Mouse (Mus musculus): ENCODE data around the gene Fam20b. TPM values are rescaled to one million over a fixed set of nuclear protein-coding genes. Genes with fewer than 3 reads are reported as not detected.
A peak's percentile ranks its signal among the peaks of the same experiment; 100 is the strongest.

Fam20b gene
- total RNA-seq (2015; ENCODE audit: low replicate concordance) (23.9 and 25.6 TPM in 2 replicates), total RNA-seq (2017; ENCODE audit: low replicate concordance) (39.8 and 41.6 TPM in 2 replicates)

DNA sequence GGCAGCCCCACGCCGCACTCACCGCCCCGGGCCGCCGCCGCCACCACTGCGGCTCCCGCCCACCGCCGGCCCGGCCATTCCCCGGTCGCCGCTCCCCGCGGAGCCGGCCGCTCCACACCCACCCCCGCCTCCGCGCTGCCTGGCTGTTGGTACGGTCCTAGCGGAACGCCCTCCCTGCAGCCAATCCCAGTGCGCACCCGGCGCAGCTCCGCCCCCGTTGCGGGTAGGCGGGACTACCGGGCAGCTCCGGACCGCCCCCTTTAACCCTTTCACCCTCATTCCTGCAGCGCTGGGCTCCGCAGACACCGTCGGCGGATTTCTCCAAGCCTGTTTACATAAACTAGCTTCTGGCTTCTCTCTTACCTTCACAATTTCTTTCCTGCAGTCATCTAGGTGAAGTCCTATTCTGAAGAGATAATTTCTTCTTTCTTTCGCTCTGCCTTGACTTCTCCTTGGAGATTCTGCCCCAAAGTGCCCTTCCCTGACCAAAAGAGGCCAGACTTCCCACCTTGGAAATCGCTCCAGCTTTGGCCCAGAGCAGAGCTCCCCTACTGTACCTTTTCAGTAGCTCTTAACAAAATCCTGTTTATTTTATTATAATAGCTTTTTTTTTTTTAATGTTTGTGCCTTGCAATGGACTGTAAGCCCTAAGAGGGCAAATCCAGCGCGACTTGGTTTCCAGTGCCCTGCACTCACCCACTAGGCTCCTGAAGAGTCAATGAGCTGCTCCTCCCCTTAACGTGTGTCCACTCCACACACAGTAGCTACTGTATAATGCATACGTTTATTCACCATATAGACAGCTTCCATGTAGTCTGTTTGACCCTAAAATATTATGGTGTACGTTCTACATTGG, at the start of gene Fam20b:
Gene Fam20b, minus strand, starts transcription at position 137 of the 856 bp plus-strand sequence.
- peak; percentile 93 for ATAC-seq (replicated peaks; ENCODE audit: low FRiP score, poor library complexity, severe bottlenecking)

DNA sequence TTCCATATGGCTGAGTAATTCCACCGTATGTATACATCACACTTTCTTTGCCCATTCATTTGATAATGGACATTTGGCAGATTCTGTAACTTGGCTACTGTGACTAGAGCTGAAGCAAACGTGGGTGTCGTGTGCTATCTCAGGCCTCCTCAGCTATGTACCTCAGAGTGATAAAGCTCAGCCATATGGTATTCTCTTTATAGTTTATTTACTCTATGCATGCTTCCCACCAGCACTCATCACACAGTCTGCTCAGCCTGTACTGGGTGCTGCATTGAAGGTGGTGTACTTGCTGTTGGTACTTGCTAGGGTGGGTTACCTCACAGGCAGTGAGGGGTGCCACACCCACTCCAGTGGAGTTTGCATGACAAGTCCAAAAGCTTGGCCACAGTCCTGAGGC, 46.4 kb upstream of the Fam20b start:
- ATAC-seq (replicated peaks; ENCODE audit: low FRiP score, poor library complexity, severe bottlenecking) = no peak

DNA sequence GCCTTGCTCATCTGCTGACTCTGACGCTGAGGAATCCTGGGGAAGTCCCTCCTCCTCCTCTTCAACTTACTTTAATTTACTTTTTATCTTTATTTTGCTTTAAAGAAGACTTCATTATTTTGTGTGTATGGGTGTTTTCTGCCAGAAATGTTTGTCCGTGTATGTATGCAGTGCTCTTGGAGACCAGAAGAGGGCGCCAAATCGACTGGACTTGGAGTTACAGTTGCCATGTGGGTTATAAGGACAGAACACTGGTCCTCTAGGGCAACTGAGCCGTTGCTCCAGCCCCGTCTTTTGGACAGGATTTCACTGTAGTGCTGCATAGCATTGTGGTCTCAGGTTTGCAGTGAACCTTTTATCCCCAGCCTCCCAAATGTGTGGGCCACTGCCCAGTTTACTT, 45.7 kb upstream of the Fam20b start:
- ATAC-seq (replicated peaks; ENCODE audit: low FRiP score, poor library complexity, severe bottlenecking) = no peak

DNA sequence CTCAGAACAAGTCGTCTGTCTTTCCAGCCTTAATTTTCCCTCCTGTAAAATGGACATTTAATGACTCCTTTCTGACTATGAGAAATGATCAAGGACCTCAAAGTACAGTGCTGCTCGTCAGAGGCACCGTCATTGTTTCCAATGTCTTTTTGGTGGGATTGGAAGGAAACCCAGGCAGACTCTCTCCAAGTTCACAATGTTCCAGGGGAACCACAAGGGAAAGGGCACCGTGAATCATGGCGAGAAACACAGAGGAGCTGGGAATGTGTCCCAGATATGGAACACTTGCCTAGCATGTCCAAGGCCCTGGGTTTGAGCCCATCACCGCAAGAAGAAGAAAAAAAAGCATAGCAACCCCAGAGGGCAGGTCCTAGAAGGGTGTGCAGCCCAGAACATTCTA, 44.4 kb upstream of the Fam20b start:
- no peak for ATAC-seq (replicated peaks; ENCODE audit: low FRiP score, poor library complexity, severe bottlenecking)

DNA sequence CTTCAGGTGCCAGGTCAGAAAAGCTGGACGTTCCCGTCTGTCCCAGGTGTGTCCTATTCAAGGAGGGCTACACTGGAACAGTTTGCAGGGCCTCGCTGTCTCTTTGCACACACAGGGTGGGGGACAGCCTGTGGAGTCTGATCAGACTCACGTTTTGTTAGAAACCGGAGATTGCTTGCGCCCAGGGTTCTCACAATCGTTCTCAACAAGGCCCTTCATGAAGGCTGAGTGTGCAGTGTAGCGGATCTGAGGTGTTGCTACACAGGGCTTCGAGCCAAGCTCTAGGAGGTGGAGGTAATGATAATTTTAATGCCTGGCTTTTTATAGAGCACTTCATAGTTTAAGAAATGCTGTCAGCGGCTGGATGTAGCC, 42.5 kb upstream of the Fam20b start:
- no peak for ATAC-seq (replicated peaks; ENCODE audit: low FRiP score, poor library complexity, severe bottlenecking)

DNA sequence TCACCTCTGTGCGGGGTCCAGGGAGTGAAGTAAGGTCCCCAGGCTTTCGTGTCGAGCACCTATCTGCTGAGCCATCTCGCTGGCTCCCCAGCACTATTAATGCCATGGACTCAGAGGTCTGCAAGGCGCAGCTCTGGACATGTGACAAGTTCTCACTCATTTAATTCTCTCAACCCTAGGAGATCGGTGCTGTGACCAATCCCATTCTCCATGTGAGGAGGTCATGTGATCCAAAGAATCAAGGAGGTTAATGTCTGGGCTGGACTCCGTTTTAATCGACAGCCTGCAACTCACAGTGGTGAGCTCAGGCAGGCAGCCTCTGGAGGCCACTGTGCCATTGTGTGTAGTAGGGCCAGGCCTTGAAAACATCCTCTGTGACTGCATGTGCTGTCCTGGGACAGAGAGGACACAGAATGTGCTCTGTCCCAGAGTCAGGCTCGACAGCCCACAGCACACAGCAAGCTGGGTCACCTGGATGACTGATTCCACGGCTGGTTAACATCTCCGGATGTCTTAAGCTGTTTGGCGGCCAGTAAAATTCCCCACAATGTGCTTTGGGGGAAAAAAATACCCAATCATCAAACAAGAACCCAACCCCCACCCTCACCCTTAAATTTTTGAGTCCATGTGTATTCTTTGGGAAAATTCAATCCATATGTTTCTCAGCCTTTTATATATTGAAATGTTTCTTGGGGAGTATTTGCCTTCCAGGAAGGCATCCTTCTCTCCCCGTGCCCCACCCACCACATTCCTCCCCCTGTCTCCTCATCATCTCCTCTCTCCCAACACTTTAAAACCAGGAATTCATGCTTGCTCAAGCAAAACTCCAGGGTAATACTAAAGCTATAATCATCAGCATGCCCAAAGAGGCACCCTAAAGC, 41.9 kb upstream of the Fam20b start:
- ATAC-seq (replicated peaks; ENCODE audit: low FRiP score, poor library complexity, severe bottlenecking) = no peak

DNA sequence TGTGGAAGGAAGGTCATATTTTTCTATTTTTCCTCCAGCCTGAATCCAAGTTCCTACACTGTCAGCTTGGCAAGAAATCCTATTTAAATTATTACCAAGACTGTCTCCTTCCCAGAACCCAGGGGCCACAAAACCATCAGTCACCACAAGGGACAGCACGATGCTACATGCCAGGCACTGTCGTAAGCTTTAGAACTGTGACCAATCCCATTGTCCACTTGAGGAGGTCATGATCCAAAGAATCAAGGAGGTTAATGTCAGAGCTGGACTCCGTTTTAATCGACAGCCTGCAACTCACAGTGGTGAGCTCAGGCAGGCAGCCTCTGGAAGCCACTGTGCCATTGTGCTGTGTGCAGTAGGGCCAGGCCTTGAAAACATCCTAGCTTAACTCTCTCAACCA, 39.4 kb upstream of the Fam20b start:
- no peak for ATAC-seq (replicated peaks; ENCODE audit: low FRiP score, poor library complexity, severe bottlenecking)

DNA sequence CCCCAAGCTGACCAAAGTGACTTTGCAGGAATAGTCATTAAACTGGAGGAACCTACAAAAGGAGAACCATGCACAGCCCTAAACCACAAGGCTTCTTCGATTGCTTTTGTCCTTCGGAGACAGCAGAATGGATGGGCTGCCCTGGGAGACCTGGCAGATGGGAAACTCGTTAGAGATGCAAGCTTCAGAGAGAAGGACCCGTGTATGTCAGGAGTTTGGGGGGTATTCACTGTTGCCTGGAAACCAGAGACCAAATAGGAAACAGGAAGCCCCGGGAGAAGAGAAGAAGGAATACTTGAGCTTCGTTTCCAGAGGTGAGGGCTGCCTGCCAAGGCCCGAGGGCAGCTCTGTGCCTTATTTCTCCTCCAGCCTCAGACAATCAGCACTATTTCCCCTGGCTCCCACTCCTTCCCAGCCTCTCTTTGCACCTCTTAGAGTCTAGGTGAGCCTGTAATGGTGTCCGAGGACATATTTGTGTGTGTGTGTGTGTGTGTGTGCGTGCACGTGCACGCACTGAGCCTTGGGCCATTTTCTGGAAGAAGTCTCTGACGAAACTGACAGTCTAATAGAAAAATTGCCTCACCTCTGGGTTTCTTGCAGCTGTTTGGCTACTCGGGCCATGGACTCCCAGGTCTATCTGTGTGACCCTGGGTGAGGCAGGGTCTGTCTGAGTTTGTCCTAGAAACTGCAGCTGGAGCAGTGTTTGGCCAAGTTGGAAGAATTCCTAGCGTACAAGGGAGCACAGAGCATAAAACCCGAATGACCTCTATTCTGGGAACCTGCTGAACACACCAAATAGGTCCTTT, 35.9 kb upstream of the Fam20b start:
- ATAC-seq (replicated peaks; ENCODE audit: low FRiP score, poor library complexity, severe bottlenecking) = no peak

DNA sequence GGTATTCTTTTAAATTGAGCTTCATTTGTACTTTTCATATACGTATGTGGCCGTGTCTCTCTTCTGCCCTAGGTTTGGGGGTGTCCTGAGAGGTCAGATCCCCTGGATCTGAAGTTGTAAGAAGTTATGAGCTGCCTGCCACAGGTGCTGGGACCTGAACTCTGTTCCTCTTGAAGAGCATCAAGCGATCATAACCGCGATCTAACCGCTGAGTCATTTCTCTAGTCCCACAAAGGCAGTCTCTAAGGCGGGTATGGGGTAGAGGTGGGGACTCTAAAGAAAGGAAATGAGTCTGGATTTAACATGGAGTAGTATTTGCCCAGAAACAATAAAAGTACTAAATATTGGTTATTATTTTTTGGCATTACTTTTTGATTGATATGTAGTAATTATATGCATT, 34.1 kb upstream of the Fam20b start:
- ATAC-seq (replicated peaks; ENCODE audit: low FRiP score, poor library complexity, severe bottlenecking) = no peak

DNA sequence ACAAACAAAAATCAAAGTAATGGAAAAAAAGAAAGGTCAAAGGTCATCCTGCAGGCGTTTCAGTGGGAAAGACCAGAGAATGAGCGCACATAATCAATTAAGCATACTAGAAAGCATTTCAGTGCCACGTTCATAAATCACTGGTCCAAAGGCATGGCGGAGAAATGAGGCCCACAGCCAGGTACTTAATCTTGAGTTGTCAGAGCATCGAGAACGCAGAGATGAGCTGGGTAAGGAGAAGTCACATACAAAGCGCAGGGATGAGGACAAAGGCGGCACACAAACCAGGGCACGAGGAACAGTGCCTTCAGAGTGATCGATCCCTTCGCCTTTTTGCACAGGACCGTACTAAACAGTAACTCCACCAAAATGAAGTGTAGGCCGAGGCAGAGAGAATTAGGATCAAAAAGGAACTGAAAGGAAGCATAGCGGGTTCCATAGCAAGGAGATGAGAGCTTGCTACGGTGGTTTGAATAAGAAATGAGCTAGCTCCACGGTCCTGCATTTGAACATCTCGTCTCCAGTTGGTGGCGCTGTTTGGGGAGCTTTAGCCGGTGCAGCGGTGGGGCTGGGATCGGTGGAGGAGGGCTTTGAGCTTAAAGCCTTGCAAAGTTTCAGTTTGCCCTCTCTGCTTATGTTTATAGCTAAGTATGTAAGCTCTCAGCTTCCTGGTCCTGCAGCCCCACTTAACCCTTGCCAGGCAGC, 33.3 kb upstream of the Fam20b start:
- ATAC-seq (replicated peaks; ENCODE audit: low FRiP score, poor library complexity, severe bottlenecking) = peak; percentile 89

DNA sequence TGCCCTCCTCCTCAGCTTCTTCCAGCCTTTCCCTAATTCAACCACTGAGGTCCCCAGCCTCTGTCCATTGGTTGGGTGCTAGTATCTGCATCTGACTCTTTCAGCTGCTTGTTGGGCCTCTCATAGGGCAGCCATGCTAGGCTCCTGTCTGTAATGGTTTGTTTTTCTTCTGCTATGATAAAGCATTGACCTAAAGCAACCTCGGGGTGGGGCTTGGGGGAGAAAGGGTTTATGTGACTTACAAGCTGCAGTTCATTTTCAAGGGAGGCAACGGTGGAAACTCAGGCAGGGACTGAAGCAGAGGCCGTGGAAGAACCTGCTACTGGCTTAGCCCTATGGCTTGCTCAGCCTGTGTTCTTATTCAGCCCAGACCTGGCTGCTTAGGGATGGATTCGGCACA, 31.4 kb upstream of the Fam20b start:
- no peak for ATAC-seq (replicated peaks; ENCODE audit: low FRiP score, poor library complexity, severe bottlenecking)

DNA sequence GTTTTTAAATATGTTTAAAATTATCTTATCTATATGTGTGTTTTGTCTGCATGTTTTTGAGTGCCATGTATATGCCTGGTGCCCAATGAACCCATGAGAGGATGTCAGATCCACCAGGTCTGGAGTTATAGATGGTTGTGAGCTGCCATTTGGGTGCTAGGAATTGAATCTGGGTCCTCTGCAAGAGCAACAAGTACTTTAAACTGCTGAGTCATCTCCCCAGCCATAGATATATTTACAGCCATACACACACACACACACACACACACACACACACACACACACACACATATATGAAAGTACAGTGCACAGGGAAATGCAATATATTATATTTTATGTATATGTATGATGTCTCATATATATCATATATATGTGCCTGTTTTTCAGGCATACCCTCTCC, 30.2 kb upstream of the Fam20b start:
- ATAC-seq (replicated peaks; ENCODE audit: low FRiP score, poor library complexity, severe bottlenecking) = no peak

DNA sequence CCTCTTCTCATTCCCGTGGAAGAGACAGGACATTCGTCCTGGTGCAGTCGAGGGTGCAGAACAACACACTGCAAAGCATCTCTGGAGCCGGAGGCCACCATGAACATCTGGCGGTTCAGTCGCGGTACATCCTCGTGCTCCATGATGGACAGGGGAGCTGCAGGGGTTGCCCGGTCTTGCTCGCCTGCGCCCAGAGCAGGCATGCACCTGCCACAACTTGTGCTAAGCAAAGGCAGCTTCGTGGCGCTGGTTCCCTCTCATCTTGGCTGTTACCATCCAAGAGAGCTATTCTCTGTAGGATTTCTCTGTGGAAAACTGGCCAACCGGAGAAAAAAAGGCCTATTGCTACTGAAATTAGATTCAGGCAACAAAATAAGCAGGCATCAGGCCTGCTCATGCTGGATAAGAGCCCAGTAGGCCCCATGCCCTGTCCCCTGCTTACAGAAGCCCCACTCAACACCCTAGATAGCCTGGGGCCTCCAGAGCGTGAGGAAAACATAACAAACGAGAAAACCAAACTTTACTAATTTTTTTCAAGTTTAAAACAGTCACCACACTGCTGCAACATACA, 29.6 kb upstream of the Fam20b start:
- ATAC-seq (replicated peaks; ENCODE audit: low FRiP score, poor library complexity, severe bottlenecking) = no peak

DNA sequence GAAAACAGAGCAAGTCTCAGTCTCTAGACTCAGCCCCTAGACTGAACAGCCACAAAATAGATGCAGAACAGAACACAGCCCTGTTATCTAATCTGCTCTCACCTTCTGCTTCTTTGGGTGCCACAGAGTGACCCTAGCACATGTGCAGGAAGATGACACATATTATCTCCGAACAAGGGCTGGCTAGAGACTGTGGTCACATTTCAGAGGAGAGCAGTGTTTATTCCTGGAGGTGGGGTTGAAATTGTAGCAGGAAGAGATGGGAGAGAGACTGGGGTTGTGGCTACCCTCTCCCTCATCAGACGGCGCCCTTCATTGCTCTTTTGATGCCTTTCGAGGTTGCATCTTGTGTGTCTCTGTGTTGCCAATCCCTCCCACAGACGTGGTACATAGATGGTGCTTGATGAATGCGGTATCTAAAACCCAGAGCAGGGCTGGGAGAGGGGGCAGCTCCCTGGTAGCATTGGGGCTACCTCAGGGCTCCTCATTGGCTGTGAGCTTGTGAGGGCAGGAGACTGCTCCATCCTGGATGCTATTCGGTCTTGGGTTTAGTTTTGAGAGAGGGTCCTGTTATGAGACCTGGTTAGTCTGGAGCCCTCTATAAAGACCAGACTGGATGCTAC, 26.4 kb upstream of the Fam20b start:
- peak; percentile 85 for ATAC-seq (replicated peaks; ENCODE audit: low FRiP score, poor library complexity, severe bottlenecking)

DNA sequence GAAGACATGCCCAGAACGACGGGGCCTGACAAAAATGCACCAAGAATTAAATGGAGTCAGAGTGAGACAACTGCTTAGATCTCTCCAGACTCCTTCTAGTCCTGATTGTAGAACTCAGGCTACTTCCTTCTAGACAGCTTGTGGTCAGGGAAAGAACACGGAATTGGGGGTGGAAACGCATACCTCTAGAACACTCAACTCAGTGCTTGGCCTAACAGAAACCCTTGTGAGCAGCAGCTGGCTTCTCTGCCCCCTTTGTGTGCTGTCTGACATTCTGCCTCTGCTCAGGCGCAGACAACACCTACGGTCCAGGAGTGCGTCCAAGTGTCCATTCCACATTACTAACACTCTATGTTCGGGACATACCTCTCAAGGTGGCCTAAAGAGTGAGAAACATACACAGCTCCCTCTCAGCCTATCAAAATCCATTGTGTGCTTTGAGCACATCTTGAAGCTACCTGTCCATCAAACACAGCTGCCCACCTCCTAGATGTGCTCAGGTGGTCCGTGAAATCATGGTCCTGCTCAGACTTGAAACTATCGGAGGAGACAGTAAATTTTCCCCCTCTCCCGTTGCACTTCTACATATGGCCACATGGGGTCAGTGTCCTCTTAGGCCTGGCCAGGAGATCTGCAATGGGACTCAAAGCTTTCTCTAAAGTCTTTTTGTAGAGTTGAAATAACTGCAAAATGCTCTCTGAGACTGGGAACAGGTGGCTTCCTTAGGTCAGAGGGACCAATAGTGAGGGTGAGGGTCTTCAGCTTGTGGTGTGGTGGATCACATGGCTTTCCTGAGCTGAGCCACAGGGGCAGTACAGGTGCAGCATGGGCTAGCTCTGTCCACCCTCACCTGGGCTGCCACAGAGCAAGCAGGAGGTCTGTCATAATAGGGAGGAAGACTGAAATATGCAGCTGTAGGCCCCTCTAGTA, 22.9 kb upstream of the Fam20b start:
- ATAC-seq (replicated peaks; ENCODE audit: low FRiP score, poor library complexity, severe bottlenecking) = peak; percentile 50

DNA sequence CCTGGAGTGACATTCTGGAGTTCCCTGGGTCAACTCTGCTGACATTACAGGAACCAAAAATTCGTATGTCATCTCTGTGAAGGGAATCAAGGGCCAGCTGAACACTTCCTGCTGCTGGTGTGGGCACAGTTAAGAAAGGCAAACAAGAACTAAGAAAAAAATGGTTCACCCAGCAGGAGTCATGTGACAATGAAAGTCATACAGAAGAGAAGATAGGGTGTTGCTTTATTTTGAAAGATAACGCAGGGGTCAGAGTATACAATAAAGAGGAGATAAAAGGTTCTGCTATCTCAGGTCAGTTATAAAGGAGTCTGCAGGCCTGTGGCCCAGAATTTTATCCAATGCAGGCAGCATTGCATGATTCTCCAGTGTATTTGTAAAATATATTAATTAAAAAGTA, 16.9 kb upstream of the Fam20b start:
- no peak for ATAC-seq (replicated peaks; ENCODE audit: low FRiP score, poor library complexity, severe bottlenecking)

DNA sequence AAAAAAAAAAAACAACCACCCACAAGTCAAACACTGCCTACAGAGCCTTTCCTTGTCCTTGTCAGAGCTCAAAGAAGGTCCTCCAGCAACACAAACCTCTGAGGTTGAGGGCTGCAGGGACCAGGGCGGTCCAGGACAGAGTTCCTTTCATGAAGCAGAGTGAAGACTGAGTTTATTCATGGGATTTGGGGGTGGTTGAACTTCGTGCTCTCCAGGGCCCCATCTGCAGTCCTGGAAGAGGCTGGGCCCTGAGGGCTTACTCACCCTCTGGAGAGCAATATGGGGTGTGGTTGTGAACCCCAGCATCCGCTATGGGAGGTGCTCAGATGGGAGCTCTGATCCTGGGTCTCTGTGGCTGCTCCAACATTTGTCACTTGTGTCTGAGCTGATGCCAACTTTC, 15.1 kb upstream of the Fam20b start:
- 0 out of 2 replicates have a peak, but pooled peaks have one; percentile 26 for ATAC-seq (replicated peaks; ENCODE audit: low FRiP score, poor library complexity, severe bottlenecking)

DNA sequence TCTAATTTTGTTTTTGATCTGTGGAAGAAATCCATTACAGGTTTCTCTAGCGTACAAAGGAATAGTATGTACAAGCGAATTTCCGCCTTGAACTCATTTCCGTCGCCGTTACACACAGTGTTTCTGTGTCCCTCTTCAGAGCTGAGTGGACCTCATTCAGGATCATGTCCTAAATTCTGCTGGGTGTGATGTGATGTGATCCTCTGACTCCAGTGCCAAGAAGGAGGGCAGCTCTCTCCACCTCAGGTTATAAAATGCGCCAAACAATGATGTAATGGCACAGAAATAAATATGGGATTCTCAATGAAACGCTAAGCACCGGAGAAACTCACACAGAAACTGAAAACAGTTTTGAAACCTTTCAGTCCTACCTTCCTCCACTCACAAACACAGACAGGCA, 14.7 kb upstream of the Fam20b start:
- ATAC-seq (replicated peaks; ENCODE audit: low FRiP score, poor library complexity, severe bottlenecking) = no peak
